Mouse (Mus musculus) heart, adult 2 months (tissue): ENCODE results near the gene St7.

ENCODE experiments used
- CTCF ChIP-seq: fragments of 200-600 bp; IDR thresholded peaks from 2 replicates; pipeline ENCODE4 v1.8.1; 2022; ENCODE audit warnings: antibody characterized with exemption, mild to moderate bottlenecking, moderate library complexity
- EP300 ChIP-seq: fragments of 200-500 bp; IDR thresholded peaks from 2 replicates; pipeline ENCODE4 v1.6.1; 2011; ENCODE audit warnings: low read depth, low read length, control low read depth; ENCODE audit not compliant: insufficient read depth

- no peak for TF ChIP-seq CTCF
- TF ChIP-seq EP300: no peak
Measured at GRCm38 (mm10) chr6:17769972-17770644, 77.4 kb downstream of the St7 start.
